Mouse (Mus musculus) midbrain, embryonic 13.5 days (tissue): Measurements from ENCODE around the gene Snx27. TPM values are rescaled to one million over a fixed set of nuclear protein-coding genes. Genes with fewer than 3 reads are reported as not detected.

Experiments
- ATAC-seq: fragments of 200-750 bp; cut with Nextera tagmentation; 2 replicates; pipeline ENCODE4 v1.8.0; 2017; ENCODE audit warnings: mild to moderate bottlenecking, moderate TSS enrichment, moderate library complexity
- H3K27ac ChIP-seq: fragments of 300-500 bp; sonication (generic); 2 replicates; pipeline ENCODE4 v1.5.1; 2015; ENCODE audit warnings: inconsistent platforms, mild to moderate bottlenecking, moderate library complexity
- H3K27me3 ChIP-seq: fragments of 300-500 bp; sonication (generic); 2 replicates; pipeline ENCODE4 v1.6.1; 2015; ENCODE audit warnings: mild to moderate bottlenecking, inconsistent platforms
- H3K36me3 ChIP-seq: fragments of 300-500 bp; sonication (generic); 2 replicates; pipeline ENCODE4 v1.6.1; 2015; ENCODE audit warnings: mild to moderate bottlenecking, inconsistent platforms
- H3K4me1 ChIP-seq: fragments of 300-500 bp; sonication (generic); replicated peaks from 2 replicates; pipeline ENCODE4 v1.6.1; 2015; ENCODE audit warnings: inconsistent platforms
- H3K4me2 ChIP-seq: fragments of 300-500 bp; sonication (generic); replicated peaks from 2 replicates; pipeline ENCODE4 v1.6.1; 2015; ENCODE audit warnings: moderate library complexity, mild to moderate bottlenecking, inconsistent platforms
- H3K4me3 ChIP-seq: fragments of 300-500 bp; sonication (generic); replicated peaks from 2 replicates; pipeline ENCODE4 v1.5.1; 2015; ENCODE audit warnings: mild to moderate bottlenecking, inconsistent platforms
- H3K9ac ChIP-seq: fragments of 300-500 bp; sonication (generic); replicated peaks from 2 replicates; pipeline ENCODE4 v1.6.1; 2015; ENCODE audit warnings: mild to moderate bottlenecking, inconsistent platforms
- H3K9me3 ChIP-seq: fragments of 300-500 bp; sonication (generic); 2 replicates; pipeline ENCODE4 v1.6.1; 2016; ENCODE audit warnings: mild to moderate bottlenecking, inconsistent platforms
- WGBS: fragments of 180-500 bp; shearing (Covaris S2); methylation state at CpG from one replicate; pipeline ENCODE4 v1.1.7; 2015; 5-methylcytosine and 5-hydroxymethylcytosine counted together
- polyA plus RNA-seq: library from polyadenylated mRNA; unstranded; fragments of >200 nt; fragmentation: Nextera tagmentation; extraction: Ambion mirVana; gene quantifications from 2 replicates; pipeline ENCODE4 v1.2.1, GENCODE M21; 2015

The Snx27 gene
- polyA plus RNA-seq, 1 experiment from 2014 or later, result 69.7 TPM

- ATAC-seq, result no peak
- Histone ChIP-seq H3K4me1 (0 out of 2 replicates have a peak, but pooled peaks cover 6% of the 10 kb centered on the region), H3K4me2 (no peak overlapping the region), H3K9me3 (no peaks in the 10 kb centered on the region), H3K4me3 (no peak overlapping the region), H3K9ac (no peak overlapping the region), H3K36me3 (peaks cover 6% of the 10 kb centered on the region), H3K27me3 (no peaks in the 10 kb centered on the region), H3K27ac (no peak overlapping the region)
- WGBS, result 75% methylated on average over 3 of the region's 3 CpGs
Measured at GRCm38 (mm10) chr3:94565127-94565526, 17.4 kb downstream of the Snx27 start.

- H3K27me3 ChIP-seq, result no peaks in the 10 kb centered on the region
- no peak overlapping the region for H3K4me3 ChIP-seq
- WGBS, result 89% methylated on average over 4 of the region's 4 CpGs
- no peak overlapping the region for H3K27ac ChIP-seq
- peaks cover 11% of the 10 kb centered on the region for H3K36me3 ChIP-seq
- no peak overlapping the region for H3K4me2 ChIP-seq
- H3K9me3 ChIP-seq, result no peaks in the 10 kb centered on the region
- 0 out of 2 replicates have a peak, but pooled peaks cover 6% of the 10 kb centered on the region for H3K4me1 ChIP-seq
- ATAC-seq, result no peak
- no peak overlapping the region for H3K9ac ChIP-seq
Measured at GRCm38 (mm10) chr3:94564356-94565010, 18.0 kb downstream of the Snx27 start.

DNA sequence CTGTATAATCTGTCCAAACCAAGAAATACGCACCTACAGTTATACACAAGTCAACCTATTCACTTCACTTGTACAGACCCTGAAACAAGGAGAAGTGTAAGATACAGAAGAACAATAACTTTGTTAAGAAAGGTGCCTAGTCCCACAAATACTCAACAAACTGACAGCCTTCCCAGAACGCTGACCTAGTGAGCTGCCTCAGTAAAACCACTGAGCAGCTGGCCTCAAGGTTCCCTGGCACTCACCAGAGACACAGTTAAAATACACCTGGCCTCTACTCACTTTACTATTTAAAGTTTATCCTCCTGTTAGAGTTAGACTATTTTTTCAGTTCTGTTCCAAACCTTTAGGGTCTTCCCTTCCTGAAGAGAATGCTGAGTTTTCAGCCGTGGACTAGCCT, 19.4 kb downstream of the Snx27 start:
- no peak overlapping the region for H3K4me2 ChIP-seq
- peaks cover 21% of the 10 kb centered on the region for H3K36me3 ChIP-seq
- 0 out of 2 replicates have a peak, but pooled peaks cover 6% of the 10 kb centered on the region for H3K4me1 ChIP-seq
- no peak overlapping the region for H3K4me3 ChIP-seq
- no peaks in the 10 kb centered on the region for H3K9me3 ChIP-seq
- WGBS, result 92% methylated on average over 3 of the region's 3 CpGs
- H3K27ac ChIP-seq, result no peak overlapping the region
- ATAC-seq, result no peak
- no peak overlapping the region for H3K9ac ChIP-seq
- H3K27me3 ChIP-seq, result no peaks in the 10 kb centered on the region

DNA sequence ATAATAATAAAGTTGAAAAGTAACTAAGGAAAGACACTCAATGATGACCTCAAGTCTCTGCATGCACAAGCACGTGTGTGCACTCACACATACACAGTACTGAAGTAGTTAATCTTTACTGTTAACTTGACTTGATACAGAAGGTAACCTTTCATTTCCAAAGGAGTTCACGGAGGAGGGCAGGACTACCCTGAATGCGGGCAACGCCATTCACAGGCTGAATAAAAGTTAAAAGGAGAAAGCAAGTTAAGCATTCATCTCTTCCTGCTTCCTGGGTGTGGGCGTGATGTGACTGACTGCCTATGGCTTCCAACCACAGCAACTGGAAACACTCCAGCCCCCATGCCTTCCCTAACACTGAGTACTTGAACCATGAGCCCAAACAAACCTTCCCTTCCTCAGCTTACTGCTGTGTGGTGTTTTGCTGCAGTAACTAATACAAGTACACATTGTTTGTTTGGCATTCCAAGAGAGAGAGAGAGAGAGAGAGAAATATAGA, 22.5 kb downstream of the Snx27 start:
- ATAC-seq, result no peak
- no peak overlapping the region for H3K4me2 ChIP-seq
- no peak overlapping the region for H3K27ac ChIP-seq
- peaks cover 31% of the 10 kb centered on the region for H3K36me3 ChIP-seq
- WGBS, result 85% methylated on average over 5 of the region's 5 CpGs
- H3K9ac ChIP-seq, result no peak overlapping the region
- no peaks in the 10 kb centered on the region for H3K4me1 ChIP-seq
- no peaks in the 10 kb centered on the region for H3K27me3 ChIP-seq
- no peaks in the 10 kb centered on the region for H3K9me3 ChIP-seq
- H3K4me3 ChIP-seq, result no peak overlapping the region

DNA sequence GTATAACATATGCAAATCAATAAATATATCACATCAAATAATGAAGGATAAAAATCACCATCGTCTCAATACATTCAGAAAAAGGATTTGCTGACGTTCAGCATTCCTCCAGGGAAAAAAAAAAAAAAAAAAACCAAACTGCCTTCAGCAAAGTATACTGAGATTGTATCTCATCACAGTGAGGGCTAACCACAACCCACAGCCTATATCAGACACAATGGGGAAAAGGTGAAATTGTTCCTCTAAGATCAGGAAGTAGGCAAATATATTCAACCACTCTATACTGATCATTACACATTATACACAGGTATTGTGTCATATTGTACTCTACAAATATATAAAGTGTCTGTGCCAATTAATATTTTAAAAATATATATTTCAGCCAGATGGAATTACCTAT, 33.5 kb downstream of the Snx27 start:
- Histone ChIP-seq H3K4me3 (no peak overlapping the region), H3K4me1 (no peaks in the 10 kb centered on the region), H3K27ac (no peak overlapping the region), H3K9me3 (no peaks in the 10 kb centered on the region), H3K9ac (no peak overlapping the region), H3K4me2 (no peak overlapping the region), H3K36me3 (0 out of 2 replicates have a peak, but pooled peaks cover 3% of the 10 kb centered on the region), H3K27me3 (no peaks in the 10 kb centered on the region)
- ATAC-seq, result no peak
- WGBS, result 87% methylated on average over 2 of the region's 2 CpGs

DNA sequence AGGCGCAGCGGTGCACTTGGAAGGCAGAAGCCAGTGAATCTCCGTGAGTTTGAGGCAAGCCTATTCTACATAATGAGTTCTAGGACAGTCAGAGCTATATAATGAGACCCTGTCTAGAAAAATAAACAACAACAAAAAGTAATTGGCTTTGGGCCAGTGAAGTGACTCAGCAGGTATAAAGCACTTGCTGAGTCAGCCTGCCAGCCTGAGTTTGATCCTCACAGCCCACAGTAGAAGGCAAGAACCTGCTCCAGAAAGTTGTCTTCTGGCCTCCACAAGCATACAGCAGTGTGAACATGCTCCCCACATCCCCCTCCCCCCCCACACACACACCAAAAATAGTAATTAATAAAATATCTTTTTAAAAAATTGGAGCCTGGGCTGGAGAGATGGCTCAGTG, 45.3 kb downstream of the Snx27 start:
- 93% methylated on average over 3 of the region's 3 CpGs for WGBS

GRCm38 (mm10) chr3:94533968-94534367, 48.5 kb downstream of the Snx27 start:
- H3K27me3 ChIP-seq, result no peaks in the 10 kb centered on the region
- H3K36me3 ChIP-seq, result peaks cover 10% of the 10 kb centered on the region
- ATAC-seq, result no peak
- no peaks in the 10 kb centered on the region for H3K4me1 ChIP-seq
- no peak overlapping the region for H3K4me3 ChIP-seq
- no peak overlapping the region for H3K9ac ChIP-seq
- H3K4me2 ChIP-seq, result no peak overlapping the region
- no peak overlapping the region for H3K27ac ChIP-seq
- no peaks in the 10 kb centered on the region for H3K9me3 ChIP-seq

More for the DNA sequence above, 45.3 kb downstream of the Snx27 start:
- Histone ChIP-seq H3K9me3 (no peaks in the 10 kb centered on the region), H3K4me2 (no peak overlapping the region), H3K27me3 (no peaks in the 10 kb centered on the region), H3K9ac (no peak overlapping the region), H3K36me3 (no peaks in the 10 kb centered on the region), H3K4me3 (no peak overlapping the region), H3K27ac (no peak overlapping the region), H3K4me1 (no peaks in the 10 kb centered on the region)
- no peak for ATAC-seq

DNA sequence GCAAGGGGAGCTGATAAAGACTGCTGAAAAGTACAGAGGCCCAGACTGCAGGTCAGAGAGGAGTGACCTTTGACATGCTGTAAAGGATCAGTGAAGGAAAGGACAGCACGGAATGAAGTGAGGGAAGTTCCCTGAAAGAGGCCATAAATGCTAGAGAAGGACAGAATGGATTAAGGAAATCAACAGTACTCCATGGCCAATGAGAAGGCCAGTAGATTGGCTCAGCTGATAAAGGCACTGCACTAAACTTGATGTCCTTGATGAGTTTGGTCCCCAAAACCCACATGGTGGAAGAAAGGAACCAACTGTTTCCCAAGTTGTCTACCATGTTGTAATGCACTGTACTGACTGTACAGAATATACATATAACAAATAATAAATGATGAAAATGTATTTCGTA, 55.8 kb downstream of the Snx27 start:
- ATAC-seq, result no peak
- Histone ChIP-seq H3K4me3 (no peak overlapping the region), H3K4me1 (no peaks in the 10 kb centered on the region), H3K4me2 (no peak overlapping the region), H3K9me3 (no peaks in the 10 kb centered on the region), H3K36me3 (peaks cover 39% of the 10 kb centered on the region), H3K27ac (no peak overlapping the region), H3K27me3 (no peaks in the 10 kb centered on the region), H3K9ac (no peak overlapping the region)
- 78% methylated on average over 2 of the region's 2 CpGs for WGBS

- no peak overlapping the region for H3K4me3 ChIP-seq
- ATAC-seq, result no peak
- no peaks in the 10 kb centered on the region for H3K9me3 ChIP-seq
- peaks cover 47% of the 10 kb centered on the region for H3K36me3 ChIP-seq
- no peak overlapping the region for H3K9ac ChIP-seq
- no peaks in the 10 kb centered on the region for H3K27me3 ChIP-seq
- H3K4me1 ChIP-seq, result no peaks in the 10 kb centered on the region
- H3K27ac ChIP-seq, result no peak overlapping the region
- H3K4me2 ChIP-seq, result no peak overlapping the region
- WGBS, result 97% methylated on average over 1 of the region's 1 CpGs
Measured at GRCm38 (mm10) chr3:94506664-94507063, 75.9 kb downstream of the Snx27 start.

DNA sequence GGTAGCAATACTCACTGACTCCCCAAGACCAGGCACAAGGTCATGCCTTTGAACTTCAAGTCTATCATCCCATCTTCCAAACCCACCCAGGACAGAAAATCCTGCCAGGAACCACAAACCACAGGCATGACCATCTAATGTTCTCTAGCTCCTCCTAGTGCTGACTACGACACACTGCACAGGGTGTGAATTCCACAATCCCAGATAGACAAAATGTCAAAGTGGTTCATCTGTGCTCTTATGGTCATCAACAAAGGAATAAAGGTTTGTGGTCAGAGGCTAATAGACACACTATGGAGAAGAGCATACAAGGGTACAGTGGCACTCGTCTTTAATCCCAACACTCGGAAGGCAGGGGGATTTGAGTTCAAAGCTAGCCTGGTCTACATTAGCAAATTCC, 80.3 kb downstream of the Snx27 start:
- WGBS, result 72% methylated on average over 3 of the region's 3 CpGs
- Histone ChIP-seq H3K27ac (no peak overlapping the region), H3K9me3 (no peaks in the 10 kb centered on the region), H3K4me3 (no peak overlapping the region), H3K9ac (no peak overlapping the region), H3K4me1 (no peaks in the 10 kb centered on the region), H3K36me3 (peaks cover 31% of the 10 kb centered on the region), H3K27me3 (no peaks in the 10 kb centered on the region), H3K4me2 (no peak overlapping the region)
- 0 out of 2 replicates have a peak, but pooled peaks have one; percentile 40 for ATAC-seq

GRCm38 (mm10) chr3:94497162-94497561, 85.4 kb downstream of the Snx27 start:
- no peak for ATAC-seq
- H3K27ac ChIP-seq, result no peak overlapping the region
- no peaks in the 10 kb centered on the region for H3K27me3 ChIP-seq
- peaks cover 50% of the 10 kb centered on the region for H3K36me3 ChIP-seq
- H3K9me3 ChIP-seq, result no peaks in the 10 kb centered on the region
- WGBS, result 84% methylated on average over 4 of the region's 4 CpGs
- H3K9ac ChIP-seq, result no peak overlapping the region
- H3K4me1 ChIP-seq, result peaks cover 20% of the 10 kb centered on the region
- no peak overlapping the region for H3K4me3 ChIP-seq
- no peak overlapping the region for H3K4me2 ChIP-seq

GRCm38 (mm10) chr3:94487581-94487980, 94.9 kb downstream of the Snx27 start:
- no peaks in the 10 kb centered on the region for H3K9me3 ChIP-seq
- H3K36me3 ChIP-seq, result peaks cover 79% of the 10 kb centered on the region
- WGBS, result 84% methylated on average over 6 of the region's 6 CpGs
- 0 out of 2 replicates have a peak overlapping the region, but pooled peaks have one; percentile 20 for H3K27ac ChIP-seq
- no peak for ATAC-seq
- no peak overlapping the region for H3K4me3 ChIP-seq
- H3K9ac ChIP-seq, result peak overlapping the region; percentile 37; the same call in 1 of the 2 replicates
- H3K4me1 ChIP-seq, result peaks cover 91% of the 10 kb centered on the region
- no peaks in the 10 kb centered on the region for H3K27me3 ChIP-seq
- H3K4me2 ChIP-seq, result no peak overlapping the region

DNA sequence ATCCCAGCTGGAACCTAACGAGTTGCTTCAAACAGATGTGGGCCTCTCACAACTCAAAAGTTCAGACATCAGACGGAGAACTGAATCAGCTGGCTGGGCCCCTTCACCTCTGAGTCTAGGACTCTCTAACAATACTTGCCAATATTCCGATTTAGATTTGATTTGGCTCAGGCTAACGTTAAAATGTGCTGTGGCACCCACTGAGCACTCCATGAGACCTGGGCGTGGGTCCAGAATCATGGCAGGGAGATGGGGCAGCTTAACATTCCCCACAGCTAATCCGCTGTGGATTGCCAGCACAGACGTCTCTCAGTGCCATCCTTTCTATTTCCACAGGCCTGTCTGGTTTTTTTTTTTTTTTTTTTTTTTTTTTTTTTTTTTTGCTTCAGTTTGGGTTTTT, 96.6 kb downstream of the Snx27 start:
- WGBS, result 45% methylated on average over 7 of the region's 7 CpGs
- no peak overlapping the region; the same call in 1 of the 2 replicates for H3K4me2 ChIP-seq
- H3K27me3 ChIP-seq, result no peaks in the 10 kb centered on the region
- peaks cover 93% of the 10 kb centered on the region for H3K4me1 ChIP-seq
- H3K4me3 ChIP-seq, result no peak overlapping the region
- no peaks in the 10 kb centered on the region for H3K9me3 ChIP-seq
- 0 out of 2 replicates have a peak overlapping the region, but pooled peaks have one; percentile 37 for H3K9ac ChIP-seq
- peaks cover 82% of the 10 kb centered on the region for H3K36me3 ChIP-seq
- no peak for ATAC-seq
- H3K27ac ChIP-seq, result peak overlapping the region; percentile 95
